15 mouse cellular contexts compared by ENCODE assay signal in the genomic region with DNA sequence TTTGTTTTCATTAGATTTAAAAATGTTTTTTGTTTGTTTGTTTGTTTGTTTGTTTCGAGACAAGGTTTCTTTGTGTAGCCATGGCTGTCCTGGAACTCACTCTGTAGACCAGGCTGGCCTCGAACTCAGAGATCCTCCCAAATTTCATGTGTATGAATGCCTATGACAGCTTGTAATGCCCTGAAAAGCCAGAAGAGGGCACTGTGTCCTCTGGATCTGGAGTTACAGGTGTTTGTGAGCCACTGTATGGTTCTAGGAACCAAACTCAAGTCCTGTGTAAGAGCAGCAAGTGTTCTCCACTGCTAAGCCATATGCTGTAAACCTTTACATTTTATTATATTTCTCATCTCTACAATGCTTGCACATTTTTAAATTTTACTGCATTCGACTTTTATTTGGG. TPM values are rescaled to one million over a fixed set of nuclear protein-coding genes. Genes with fewer than 3 reads are reported as not detected.
DNase-seq lines count a peak whose midpoint lies in the region; ATAC-seq and TF ChIP-seq lines count a peak whose summit lies in the region.
"Had no signal": no experiment of that assay in that cellular context is flagged by ENCODE, and none has a peak within 500 bp of the region (broad histone marks: within the 10 kb centered on the region; RNA-seq: fewer than 3 reads in every experiment).

No protein-coding gene starts in this region.

- TF ChIP-seq CTCF in lung, embryonic 14.5 days (IDR thresholded peaks at IDR 0.05; ENCODE audit: low read depth), result peak; percentile 27; the same call in 1 of the 2 replicates

- H3K9me3 ChIP-seq in lung, embryonic 14.5 days (ENCODE audit: low read depth, low read length), result no peaks in the 10 kb centered on the region
- H3K9me3 ChIP-seq: midbrain, embryonic 13.5 days; neural tube, embryonic 13.5 days had no signal

- no peak overlapping the region for H3K4me2 ChIP-seq in lung, embryonic 14.5 days
- H3K4me2 ChIP-seq: midbrain, embryonic 13.5 days; neural tube, embryonic 13.5 days had no signal

- ATAC-seq in CD4-positive, CD25-positive, alpha-beta regulatory T cell, adult 4 months, result no peak
- no peak for ATAC-seq in lung, embryonic 14.5 days (ENCODE audit: insufficient read depth)
- ATAC-seq: hindbrain, embryonic 16.5 days; midbrain, embryonic 13.5 days had no signal

- no peak overlapping the region for H3K27ac ChIP-seq in lung, embryonic 14.5 days (ENCODE audit: low read depth)
- H3K27ac ChIP-seq: midbrain, embryonic 13.5 days; neural tube, embryonic 13.5 days had no signal

- intact Hi-C loops in heart, postnatal 14 days (cut with DNase I), result no loop called here

- H3K27me3 ChIP-seq in lung, embryonic 14.5 days (ENCODE audit: insufficient read depth, low read length), result no peaks in the 10 kb centered on the region
- H3K27me3 ChIP-seq: midbrain, embryonic 13.5 days; neural tube, embryonic 13.5 days had no signal

- DNase-seq in CD4-positive, CD25-positive, alpha-beta regulatory T cell, adult 2 months (ENCODE audit: low read depth, low spot score), result peak; percentile 57
- DNase-seq in lung, embryonic 14.5 days, result peak; percentile 18
- DNase-seq in lung, postnatal 14 days, result no peak
- peak; percentile 33 for DNase-seq in c-Kit-negative CD71-positive TER-119-positive erythroid progenitor cells, embryonic 14.5 days (ENCODE audit: low read depth, low spot score)
- peak; percentile 55 for DNase-seq in thymus, postnatal 4 days
- no peak for DNase-seq in yolk sac, embryonic 10.5 days (ENCODE audit: low spot score)
- no peak for DNase-seq in heart, postnatal 14 days
- DNase-seq: cerebellum, adult 9-10 months; embryo, embryonic 11 days; kidney, postnatal 25 days had no signal

- WGBS in lung, embryonic 14.5 days, result 67% methylated on average over 3 of the region's 3 CpGs

- H3K9ac ChIP-seq in lung, embryonic 14.5 days, result no peak overlapping the region
- H3K9ac ChIP-seq: midbrain, embryonic 13.5 days; neural tube, embryonic 13.5 days had no signal

- no peaks in the 10 kb centered on the region for H3K4me1 ChIP-seq in lung, embryonic 14.5 days (ENCODE audit: insufficient read depth)
- H3K4me1 ChIP-seq: midbrain, embryonic 13.5 days; neural tube, embryonic 13.5 days had no signal

- no peaks in the 10 kb centered on the region for H3K36me3 ChIP-seq in lung, embryonic 14.5 days (ENCODE audit: insufficient read depth)
- H3K36me3 ChIP-seq: midbrain, embryonic 13.5 days; neural tube, embryonic 13.5 days had no signal

- no peak overlapping the region for H3K4me3 ChIP-seq in lung, embryonic 14.5 days (ENCODE audit: low read depth, low read length)
- H3K4me3 ChIP-seq: midbrain, embryonic 13.5 days; neural tube, embryonic 13.5 days had no signal

RNA-seq across cellular contexts. Expression of a gene that starts 7.8 kb away (rescaled TPM):
- under 1 TPM in 1 of 2 experiments, not detected in 1; 0.70 TPM for polyA plus RNA-seq in CD4-positive, CD25-positive, alpha-beta regulatory T cell, adult 4 months (2017; shearing (Covaris generic))
- 4.3 and 6.3 TPM in 2 replicates for polyA plus RNA-seq in lung, embryonic 14.5 days (2014; fragmentation: Nextera tagmentation; extraction: Ambion mirVana)
- total RNA-seq in heart, postnatal 14 days (2021), result under 1 TPM; 0.14 to 0.34 TPM

RNA-seq across cellular contexts. Expression of a gene that starts 8.1 kb away (rescaled TPM):
- polyA plus RNA-seq in CD4-positive, CD25-positive, alpha-beta regulatory T cell, adult 4 months (2017; shearing (Covaris generic)), result under 1 TPM; 0.19 to 0.96 TPM
- 4.3 and 4.7 TPM in 2 replicates for polyA plus RNA-seq in lung, embryonic 14.5 days (2014; fragmentation: Nextera tagmentation; extraction: Ambion mirVana)
- total RNA-seq in heart, postnatal 14 days (2021), result under 1 TPM; 0.26 to 0.51 TPM

RNA-seq across cellular contexts. Expression of a gene that starts 8.1 kb away (rescaled TPM):
- not detected for polyA plus RNA-seq in CD4-positive, CD25-positive, alpha-beta regulatory T cell, adult 4 months (2017; shearing (Covaris generic))
- 0.12 TPM in 1 of 2 replicates, not detected in the other for polyA plus RNA-seq in lung, embryonic 14.5 days (2014; fragmentation: Nextera tagmentation; extraction: Ambion mirVana)
- under 1 TPM in 1 of 2 experiments, not detected in 1; 0.05 TPM for total RNA-seq in heart, postnatal 14 days (2021)
- polyA plus RNA-seq: neural tube, embryonic 13.5 days had no signal

RNA-seq across cellular contexts. Expression of a gene that starts 15.2 kb away (rescaled TPM):
- under 1 TPM in 1 of 2 experiments, not detected in 1; 0.77 TPM for polyA plus RNA-seq in CD4-positive, CD25-positive, alpha-beta regulatory T cell, adult 4 months (2017; shearing (Covaris generic))
- polyA plus RNA-seq in lung, embryonic 14.5 days (2014; fragmentation: Nextera tagmentation; extraction: Ambion mirVana), result 0.78 and 1.6 TPM in 2 replicates
- under 1 TPM; 0.38 to 0.41 TPM for total RNA-seq in heart, postnatal 14 days (2021)
- total RNA-seq: granulocyte monocyte progenitor cell, adult 5-6 weeks had no signal

RNA-seq across cellular contexts. Expression of a gene that starts 24.0 kb away (rescaled TPM):
- polyA plus RNA-seq in CD4-positive, CD25-positive, alpha-beta regulatory T cell, adult 4 months (2017; shearing (Covaris generic)), result 1 to 10 TPM; 2.7 to 4.4 TPM
- 5.5 and 6.6 TPM in 2 replicates for polyA plus RNA-seq in lung, embryonic 14.5 days (2014; fragmentation: Nextera tagmentation; extraction: Ambion mirVana)
- 1 to 10 TPM; 4.1 to 5.2 TPM for total RNA-seq in heart, postnatal 14 days (2021)

Comparison
In these comparisons a context has a peak if more than half of its experiments do, and no peak if none do; other contexts are left out.
1. DNase-seq: peak in CD4-positive, CD25-positive, alpha-beta regulatory T cell, adult 2 months (single experiment), lung, embryonic 14.5 days (single experiment), c-Kit-negative CD71-positive TER-119-positive erythroid progenitor cells, embryonic 14.5 days (single experiment) and thymus, postnatal 4 days (single experiment); none in lung, postnatal 14 days (single experiment), yolk sac, embryonic 10.5 days (single experiment) and heart, postnatal 14 days (0 of 2).